Mouse (Mus musculus) mouse embryonic stem cell (cell line): Measurements from ENCODE around the gene Ugt1a6a.
"Not testable (repeated sequence)": the region's sequence is repeated elsewhere in the genome, so short reads cannot be mapped to it uniquely, and the experiment has no call there.

Experiments
- in situ Hi-C, 2 experiments: fragments of 300-500 bp; cut with MboI; formaldehyde crosslinking; loops; 1 replicate in 1 of 2; 3 replicates in 1 of 2; pipeline ENCODE4 v1.14.3; 2019 to 2020; ENCODE audit warnings: low sequenced_read_pairs in 2 of 2, low pct_unique_long_range_greater_than_20kb in 1 of 2, mixed read lengths in 1 of 2; ENCODE audit not compliant: unreplicated experiment in 1 of 2

Gene Ugt1a6a

DNA sequence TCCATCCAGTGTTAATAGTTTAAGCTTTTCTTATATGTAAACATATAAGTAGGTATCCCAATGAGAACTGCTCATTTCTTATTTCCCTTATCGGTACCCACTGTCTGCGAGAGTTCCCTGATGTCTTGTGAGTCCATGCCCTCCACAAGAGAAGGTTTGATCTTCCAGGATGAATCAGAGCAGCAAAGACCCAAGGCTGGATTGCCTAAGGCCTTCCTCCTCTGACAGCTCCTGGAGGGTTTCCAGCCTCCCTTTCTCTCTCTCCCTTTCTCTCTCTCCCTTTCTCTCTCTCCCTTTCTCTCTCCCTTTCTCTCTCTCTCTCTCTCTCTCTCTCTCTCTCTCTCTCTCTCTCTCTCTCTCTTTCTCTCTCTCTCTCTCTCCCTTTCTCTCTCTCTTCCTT lies 5.5 kb upstream of the Ugt1a6a start:
- in situ Hi-C loops, result not testable (repeated sequence)

DNA sequence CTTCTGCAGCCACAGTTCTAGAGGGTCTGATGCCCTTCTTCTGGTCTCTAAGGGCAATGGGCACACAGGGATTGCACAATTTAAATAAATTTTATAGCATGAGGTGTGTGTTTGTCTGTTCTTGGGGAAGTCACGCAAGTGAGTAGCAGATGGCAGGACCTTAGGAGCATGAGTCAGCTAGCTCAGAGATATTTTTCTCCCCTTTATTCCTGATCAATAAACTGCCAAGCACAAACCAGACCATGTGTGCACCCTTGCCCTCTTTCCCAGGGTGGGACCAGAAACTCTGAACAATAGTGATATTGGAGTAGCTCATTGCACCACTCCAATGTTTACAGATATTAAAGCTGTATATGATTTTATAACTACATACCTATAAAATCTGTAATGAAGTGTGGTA lies 4.4 kb upstream of the Ugt1a6a start:
- in situ Hi-C loops, result not testable (repeated sequence)

DNA sequence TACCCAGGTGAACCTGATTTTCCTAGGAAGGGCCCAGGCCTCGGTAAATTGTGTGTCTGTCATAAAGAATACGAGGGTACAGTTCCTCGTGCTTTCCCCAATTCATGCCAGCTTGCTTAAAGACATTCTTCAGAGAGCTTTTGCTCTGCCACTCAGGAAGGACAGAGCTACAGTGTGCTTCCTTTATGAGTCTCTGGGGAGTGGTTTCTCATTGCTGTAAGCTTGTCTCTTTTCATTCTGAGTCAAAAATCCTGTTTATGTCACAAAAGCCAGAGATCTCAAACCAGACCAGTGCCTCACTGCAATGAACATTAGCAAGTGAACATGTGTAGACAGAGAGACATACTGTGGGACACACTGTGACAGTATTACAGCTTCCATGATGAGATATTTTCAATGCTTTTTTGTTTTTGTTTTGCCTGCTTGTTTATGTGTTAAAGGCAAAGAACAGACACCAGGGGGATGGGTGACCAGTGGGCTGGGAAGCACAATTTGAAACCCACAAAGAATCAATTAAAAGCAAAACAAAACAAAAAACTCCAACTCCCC lies 627 bp upstream of the Ugt1a6a start:
- in situ Hi-C loops, result no loop called here

DNA sequence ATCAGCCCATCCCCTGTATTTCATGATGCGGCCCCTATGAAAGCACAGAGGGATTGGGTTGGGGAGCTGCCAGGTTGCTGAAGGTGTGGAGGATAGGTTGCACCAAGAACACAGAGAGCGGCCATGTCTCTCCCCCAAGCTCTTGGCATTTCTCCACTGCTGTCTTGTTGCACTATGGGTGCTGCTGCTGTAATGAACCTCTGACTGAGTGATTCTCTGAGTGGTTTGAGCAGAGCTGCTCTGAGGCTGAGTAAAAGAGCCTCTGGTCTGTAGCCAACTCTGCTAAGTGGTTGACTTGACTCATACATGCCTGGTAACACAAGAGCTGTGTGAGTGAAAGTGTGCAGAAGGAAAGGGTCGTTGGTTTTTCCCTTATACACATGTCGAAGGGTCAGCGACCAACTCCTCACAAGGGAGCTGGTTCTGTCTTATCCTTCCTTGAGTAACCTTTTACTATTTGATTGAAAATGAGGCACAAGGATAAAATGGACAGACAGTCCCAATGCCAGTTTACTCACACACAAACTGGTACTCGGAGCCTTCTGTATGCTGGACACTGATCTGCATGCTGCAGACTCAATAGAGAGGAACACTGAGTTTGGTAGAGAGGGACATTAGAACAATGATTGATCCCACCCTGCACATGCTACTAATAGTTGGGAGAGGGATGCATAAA lies 758 bp downstream of the Ugt1a6a start:
- in situ Hi-C loops, result loop anchor here in 1 of 2 experiments (5.0 kb wide), 1 partner anchor 33 kb away; the partner anchor contains the start of gene Ugt1a6b

DNA sequence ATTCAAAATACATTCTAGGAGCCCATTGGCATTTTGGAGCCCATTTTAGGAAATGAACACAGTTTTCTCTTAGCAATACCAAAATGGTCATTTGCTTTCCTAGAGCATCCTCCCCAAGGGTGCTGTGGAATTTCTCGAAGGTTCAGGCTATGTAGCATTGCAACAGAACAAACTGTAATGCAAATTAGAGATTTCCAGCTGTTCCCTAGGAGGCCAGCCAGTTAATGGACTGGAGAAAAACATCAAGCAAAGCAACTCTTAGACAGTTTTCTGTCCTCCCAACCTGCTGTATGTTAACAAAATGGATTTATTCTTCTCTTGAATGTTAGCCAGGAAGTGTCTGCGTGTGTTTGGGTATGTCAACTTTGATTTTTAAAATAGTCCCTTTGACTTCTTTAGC lies 2.0 kb downstream of the Ugt1a6a start:
- in situ Hi-C loops, result loop anchor here in 1 of 2 experiments (5.0 kb wide), 1 partner anchor 34 kb away; the partner anchor contains the start of gene Ugt1a6b

DNA sequence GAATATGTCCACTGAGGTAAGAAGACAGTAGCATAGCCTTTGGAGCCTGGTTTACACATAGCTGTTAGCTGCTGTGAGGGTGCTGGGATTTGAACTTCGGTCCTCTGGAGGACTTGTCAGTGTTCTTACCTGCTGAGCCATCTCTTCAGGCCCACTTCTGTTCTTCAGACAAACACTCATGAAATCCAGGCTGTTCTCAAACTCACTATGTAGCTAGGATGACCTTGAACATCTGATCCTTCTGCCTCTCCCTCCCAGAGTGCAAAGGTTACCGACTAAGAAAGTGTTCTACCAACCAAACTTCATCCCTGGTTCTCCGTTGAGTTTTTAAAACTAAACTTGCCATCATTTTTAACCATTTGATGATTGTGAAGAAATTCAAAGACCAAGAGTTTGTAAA lies 2.7 kb downstream of the Ugt1a6a start:
- in situ Hi-C loops, result loop anchor here in 1 of 2 experiments (5.0 kb wide), 1 partner anchor 35 kb away; the partner anchor contains the start of gene Ugt1a6b

DNA sequence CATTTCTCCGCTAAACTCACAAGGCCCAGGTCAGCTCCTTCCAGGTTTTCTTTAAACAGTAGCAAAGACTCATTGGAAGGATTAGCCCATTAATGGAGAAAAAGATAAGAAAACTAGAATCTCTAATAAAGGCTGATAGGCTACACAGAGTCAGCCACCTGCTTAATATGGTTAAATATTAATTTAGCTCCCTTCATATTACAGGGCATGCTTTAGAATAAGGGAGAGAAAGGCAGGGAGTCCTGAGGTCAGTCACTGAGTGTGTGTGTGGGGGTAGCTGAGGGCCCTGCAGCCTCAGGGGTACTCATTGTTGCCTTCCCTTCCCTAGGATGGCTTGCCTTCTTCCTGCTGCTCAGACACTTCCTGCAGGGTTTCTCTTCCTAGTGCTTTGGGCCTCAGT lies 3.5 kb downstream of the Ugt1a6a start:
- in situ Hi-C loops, result loop anchor here in 1 of 2 experiments (5.0 kb wide), 1 partner anchor 36 kb away; the partner anchor contains the start of gene Ugt1a6b

DNA sequence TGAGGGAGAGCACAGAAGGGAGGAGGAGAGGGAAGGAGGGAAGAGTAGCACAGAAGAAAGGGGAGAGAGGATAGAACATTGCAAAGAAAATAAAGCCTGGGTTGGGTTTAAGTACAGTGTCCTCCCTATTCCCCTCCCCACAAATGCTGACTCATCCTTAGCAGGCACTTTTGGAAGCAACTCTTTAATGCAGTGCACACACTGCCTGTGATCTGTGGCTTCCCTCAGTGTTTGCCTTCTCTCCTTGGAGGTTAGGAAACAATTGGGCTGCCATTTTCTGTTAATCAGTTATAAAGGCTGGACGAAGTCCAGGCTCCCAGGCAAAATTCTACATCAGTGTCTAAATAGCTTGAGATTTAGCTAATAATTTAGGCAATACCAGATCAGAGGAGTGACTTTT lies 5.9 kb downstream of the Ugt1a6a start:
- in situ Hi-C loops, result not testable (repeated sequence)

DNA sequence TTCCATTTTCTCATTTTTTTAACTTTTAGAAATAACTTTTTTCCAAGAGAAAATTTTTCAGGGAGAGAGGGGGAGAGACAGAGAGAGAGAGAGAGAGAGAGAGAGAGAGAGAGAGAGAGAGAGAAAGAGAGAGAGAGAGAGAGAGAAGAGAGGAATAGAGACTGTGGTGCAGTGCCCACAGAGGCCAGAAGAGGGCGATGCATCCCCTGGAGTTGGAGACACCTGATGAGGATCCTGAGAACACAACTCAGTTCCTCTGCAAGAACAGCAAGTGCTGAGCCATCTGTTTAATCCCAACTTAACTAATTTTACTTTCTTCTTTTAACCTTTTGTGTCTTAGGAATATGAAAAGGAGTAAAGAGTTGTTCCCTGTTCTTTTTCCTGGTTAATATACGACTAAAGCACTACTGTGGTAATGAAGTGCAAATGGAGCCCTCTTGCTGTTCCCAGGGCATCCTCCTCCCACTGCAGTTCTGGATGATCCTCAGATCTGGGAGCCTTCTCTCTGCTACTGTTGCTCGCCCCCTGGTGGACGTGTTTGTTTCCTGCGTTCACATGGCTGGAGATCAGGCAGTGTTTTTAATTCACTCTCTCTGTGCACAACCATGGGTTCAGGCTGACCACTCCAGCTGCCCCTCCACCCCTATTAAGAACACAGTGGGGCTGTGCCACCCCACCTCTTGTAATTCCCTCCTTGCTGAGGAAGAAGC lies 9.5 kb downstream of the Ugt1a6a start:
- in situ Hi-C loops, result not testable (repeated sequence)

DNA sequence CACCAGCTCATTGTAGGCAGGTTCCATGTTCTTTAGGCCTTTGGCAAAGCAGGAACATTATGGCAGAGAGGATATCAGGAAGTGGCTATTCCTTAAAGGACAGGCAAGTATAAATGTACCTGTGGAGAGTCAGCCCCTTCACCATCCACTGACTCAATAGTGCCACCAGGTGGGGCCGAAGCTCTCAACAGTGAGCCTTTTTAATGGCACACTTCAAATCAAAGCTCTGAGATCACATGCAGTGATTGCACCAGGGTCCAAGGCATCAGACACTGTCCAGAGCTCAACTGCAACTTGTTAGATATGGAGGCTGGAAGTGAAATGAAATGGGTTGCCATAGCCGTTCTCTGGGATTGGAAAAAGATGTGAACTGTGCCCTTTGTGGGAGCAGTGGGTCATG lies 10.7 kb downstream of the Ugt1a6a start:
- in situ Hi-C loops, result not testable (repeated sequence)

DNA sequence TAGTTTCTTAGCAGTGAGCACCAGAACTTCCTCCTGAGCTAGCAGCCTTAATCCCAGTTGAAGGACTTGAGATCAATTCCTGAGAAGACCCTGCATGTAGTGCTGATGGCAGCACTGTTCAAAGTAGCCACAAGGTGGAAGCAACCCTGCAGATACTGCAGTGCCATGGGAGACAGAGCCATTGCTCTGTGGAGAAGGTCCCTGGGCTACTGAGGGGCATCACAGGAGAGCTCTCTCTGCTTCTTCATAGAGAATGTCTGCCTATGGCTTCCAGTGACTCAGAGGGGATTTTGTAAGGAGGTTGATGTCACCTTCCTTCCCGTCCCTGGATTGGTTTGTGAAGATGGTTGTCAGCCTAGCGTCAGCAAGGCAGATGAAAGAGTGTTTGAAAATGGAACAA lies 15.5 kb downstream of the Ugt1a6a start:
- in situ Hi-C loops, result not testable (repeated sequence)

DNA sequence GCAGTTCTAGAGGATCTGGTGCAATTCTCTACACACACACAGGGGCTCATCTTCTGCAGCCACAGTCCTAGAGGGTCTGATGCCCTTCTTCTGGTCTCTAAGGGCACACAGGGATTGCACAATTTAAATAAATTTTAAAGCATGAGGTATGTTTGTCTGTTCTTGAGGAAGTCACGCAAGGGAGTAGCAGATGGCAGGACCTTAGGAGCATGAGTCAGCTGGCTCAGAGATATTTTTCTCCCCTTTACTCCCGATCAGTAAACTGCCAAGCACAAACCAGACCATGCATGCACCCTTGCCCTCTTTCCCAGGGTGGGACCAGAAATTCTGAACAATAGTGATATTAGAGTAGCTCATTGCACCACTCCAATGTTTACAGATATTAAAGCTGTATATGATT lies 23.8 kb downstream of the Ugt1a6a start:
- in situ Hi-C loops, result no loop called here

DNA sequence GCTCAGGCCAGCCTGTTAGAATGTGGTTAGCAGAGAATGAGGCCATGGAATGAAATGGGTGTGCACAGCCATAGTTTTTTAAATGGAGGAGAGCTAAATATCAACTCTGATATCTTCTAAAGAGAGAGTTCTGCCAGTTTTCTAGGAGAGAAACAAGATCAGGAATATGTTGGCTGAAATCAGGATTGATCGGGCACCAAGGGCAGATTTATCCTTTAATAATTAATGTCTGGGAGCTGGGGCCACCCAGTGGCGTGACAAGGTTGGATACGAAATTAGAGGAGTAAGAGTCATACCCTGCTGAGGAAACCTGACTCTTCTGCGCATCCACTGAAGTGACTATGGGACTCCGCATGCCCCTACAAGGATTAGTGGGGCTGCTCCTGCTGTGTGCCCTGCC lies 31.1 kb downstream of the Ugt1a6a start, which contains the start of gene Ugt1a5:
Gene Ugt1a5, plus strand, starts transcription at position 302 of the 400 bp plus-strand sequence.
- in situ Hi-C loops, result no loop called here

DNA sequence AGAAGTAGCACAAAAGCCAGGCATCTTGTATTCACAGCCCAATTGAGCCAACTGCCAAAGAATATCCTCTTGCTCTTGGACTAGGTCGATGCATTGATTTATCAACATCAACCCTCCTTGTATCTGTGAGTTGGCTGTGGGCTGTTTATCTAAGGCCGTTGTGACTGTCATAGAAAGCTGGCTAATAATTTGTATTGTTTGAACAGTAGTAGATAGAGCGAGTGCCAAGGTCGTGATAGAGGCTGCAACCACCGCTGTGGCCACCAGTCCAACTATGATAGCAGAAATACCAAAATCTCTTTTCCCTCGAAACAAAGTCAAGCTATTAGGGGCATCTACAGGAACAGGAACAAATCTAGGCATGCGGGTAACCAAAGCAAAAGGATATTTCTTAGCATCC lies 37.6 kb downstream of the Ugt1a6a start:
- in situ Hi-C loops, result not testable (repeated sequence)

DNA sequence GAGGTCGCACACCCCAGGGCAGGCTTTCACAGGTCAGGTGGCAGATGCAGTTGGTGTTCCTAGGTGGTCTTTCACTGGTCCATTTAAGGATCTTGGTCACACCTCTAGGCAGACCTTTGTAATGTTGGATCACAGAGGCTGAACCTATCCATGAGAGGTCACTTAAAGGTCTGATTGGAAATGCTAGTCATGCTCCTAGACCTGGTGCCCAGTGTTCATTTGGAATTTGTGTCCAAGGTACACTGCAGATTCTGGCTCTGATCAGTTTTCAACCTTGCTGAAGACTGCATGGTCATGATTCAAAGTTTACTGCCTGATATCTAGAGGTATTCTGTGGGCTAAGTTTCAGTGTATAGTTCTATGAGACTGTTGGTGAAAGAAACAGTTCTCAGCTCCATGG lies 45.0 kb downstream of the Ugt1a6a start:
- in situ Hi-C loops, result no loop called here

DNA sequence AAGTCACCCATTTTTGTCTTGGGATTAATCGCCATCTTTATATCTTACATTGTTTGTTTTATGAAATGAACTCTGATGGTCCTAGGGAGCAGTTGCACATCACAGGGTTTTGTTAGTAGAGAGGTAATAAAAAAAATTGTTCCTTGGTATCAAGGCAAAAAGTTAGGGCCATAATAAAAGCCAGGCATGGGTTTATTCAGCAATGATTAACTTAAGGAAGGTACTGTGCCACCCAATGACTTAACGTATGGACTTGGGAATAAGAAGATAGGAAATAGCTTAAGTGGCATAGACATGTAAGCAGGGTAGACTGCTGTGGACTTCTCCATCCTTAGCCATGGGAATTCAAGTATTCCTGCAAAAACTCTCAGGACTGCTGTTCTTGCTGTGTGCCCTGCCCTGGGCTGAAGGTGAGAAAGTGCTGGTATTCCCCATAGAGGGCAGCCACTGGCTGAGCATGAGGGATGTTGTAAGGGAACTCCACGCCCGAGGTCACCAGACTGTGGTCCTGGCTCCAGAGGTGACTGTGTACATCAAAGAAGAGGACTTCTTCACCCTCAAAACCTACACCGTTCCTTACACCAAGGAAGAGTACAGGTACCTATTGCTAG lies 51.8 kb downstream of the Ugt1a6a start:
- in situ Hi-C loops, result no loop called here

DNA sequence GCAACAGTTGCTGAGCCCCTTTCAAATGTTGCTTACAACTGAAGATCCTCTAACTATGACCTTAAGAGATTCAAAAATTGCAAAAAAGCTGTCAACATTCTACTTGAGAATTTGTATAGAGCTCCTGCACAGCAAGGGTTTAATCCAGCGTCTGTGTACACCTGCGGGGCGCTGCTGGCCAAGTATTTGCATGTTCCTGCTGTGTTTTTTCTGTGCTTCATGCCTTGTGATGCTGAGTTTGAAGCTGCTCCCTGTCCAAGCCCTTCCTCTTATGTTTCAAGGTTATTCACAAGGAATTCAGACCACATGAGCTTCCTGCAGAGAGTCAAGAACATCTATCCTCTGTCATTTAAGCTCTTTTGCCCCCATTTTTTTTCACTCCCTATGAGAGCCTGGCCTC lies 57.5 kb downstream of the Ugt1a6a start:
- in situ Hi-C loops, result no loop called here

DNA sequence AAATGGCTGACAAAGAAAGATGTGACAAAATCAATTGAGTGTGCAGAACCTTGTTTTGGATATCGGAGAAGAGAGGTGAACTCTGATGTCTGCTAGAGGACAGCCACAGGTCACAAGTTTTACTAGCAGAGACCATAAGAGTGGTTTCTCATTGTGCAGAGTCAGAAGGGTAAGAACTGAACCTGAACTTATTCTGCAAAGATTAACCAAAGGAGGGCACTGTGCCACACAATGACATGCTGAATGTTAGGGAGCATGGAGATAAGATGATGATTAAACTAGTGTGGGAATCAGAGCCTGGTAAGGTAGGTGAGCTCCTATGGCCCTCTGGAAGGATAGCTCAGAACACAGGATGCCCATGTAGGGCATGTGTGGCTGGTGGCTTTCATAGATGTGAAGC lies 61.1 kb downstream of the Ugt1a6a start:
- in situ Hi-C loops, result no loop called here

DNA sequence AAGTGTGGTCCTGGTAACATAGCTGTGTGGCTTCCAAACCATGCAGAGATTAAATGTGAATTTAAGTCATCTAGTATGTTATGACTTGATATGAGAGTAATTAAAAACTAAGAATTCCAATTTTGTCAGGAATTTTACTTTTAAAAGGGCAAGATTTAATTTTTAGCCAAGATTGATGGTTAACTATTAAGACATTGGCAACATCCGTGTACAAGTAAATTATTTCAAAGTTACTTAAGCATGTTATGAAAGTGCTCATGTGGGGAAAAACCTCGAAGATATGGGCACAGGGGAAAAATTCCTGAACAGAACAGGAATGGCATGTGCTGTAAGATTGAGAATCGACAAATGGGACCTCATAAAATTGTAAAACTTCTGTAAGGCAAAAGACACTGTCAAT lies 62.8 kb downstream of the Ugt1a6a start:
- in situ Hi-C loops, result no loop called here
